Mouse (Mus musculus): ENCODE results near the gene Vmn1r9.
A peak's percentile ranks its signal among the peaks of the same experiment; 100 is the strongest.
"Not testable (repeated sequence)": the region's sequence is repeated elsewhere in the genome, so short reads cannot be mapped to it uniquely, and the experiment has no call there.

The Vmn1r9 gene

GRCm38 (mm10) chr6:57066487-57066886, at the start of gene Vmn1r9:
Gene Vmn1r9 (plus strand): TSS chr6:57066787.
- DNase-seq (ENCODE audit: low read depth), result no peak

GRCm38 (mm10) chr6:57025224-57025623, 41.4 kb upstream of the Vmn1r9 start, which contains the start of gene Vmn1r7:
Gene Vmn1r7 (minus strand): TSS chr6:57025324.
- DNase-seq (ENCODE audit: low read depth), result not testable (repeated sequence)

GRCm38 (mm10) chr6:57031984-57032383, 34.6 kb upstream of the Vmn1r9 start, which contains the start of gene Vmn1r8:
Gene Vmn1r8 (plus strand): TSS chr6:57032284.
- no peak for DNase-seq (ENCODE audit: low read depth)

- no peak for DNase-seq (ENCODE audit: low read depth)
Measured at GRCm38 (mm10) chr6:57034674-57035073, 31.9 kb upstream of the Vmn1r9 start.

- DNase-seq (ENCODE audit: low read depth), result peak; percentile 3
Measured at GRCm38 (mm10) chr6:57063730-57064129, 2.9 kb upstream of the Vmn1r9 start.

- DNase-seq (ENCODE audit: low read depth), result peak; percentile 10
Measured at GRCm38 (mm10) chr6:57106358-57106757, 39.8 kb downstream of the Vmn1r9 start.

- DNase-seq (ENCODE audit: low read depth), result no peak
Measured at GRCm38 (mm10) chr6:57109154-57109553, 42.6 kb downstream of the Vmn1r9 start, which contains the start of gene Vmn1r10. Gene Vmn1r10 (plus strand): TSS chr6:57109454.
